ENCODE assay signal across 8 mouse cellular contexts in genomic region chr12:76307964-76308363, GRCm38 (mm10). TPM values are rescaled to one million over a fixed set of nuclear protein-coding genes. Genes with fewer than 3 reads are reported as not detected.
A peak's percentile ranks its signal among the peaks of the same experiment; 100 is the strongest.
DNase-seq lines count a peak whose midpoint lies in the region; ATAC-seq and TF ChIP-seq lines count a peak whose summit lies in the region.

No protein-coding gene starts in this region.

- no peak for ATAC-seq in liver, postnatal 0 days
- ATAC-seq in activated CD4-positive, CD25-positive, alpha-beta regulatory T cell, adult 4 months: peak; percentile 95
- peak; percentile 46; the same call in 1 of the 2 replicates for ATAC-seq in limb, embryonic 13.5 days (ENCODE audit: low FRiP score, low read depth)
- ATAC-seq in forebrain, postnatal 0 days: no peak

- TF ChIP-seq CTCF in liver, postnatal 0 days (IDR thresholded peaks at IDR 0.05; ENCODE audit: low read depth): no peak
- TF ChIP-seq CTCF in forebrain, postnatal 0 days (IDR thresholded peaks at IDR 0.05; ENCODE audit: low read depth): no peak

- no peak overlapping the region for H3K4me3 ChIP-seq in liver, postnatal 0 days (ENCODE audit: low read depth, low read length)
- H3K4me3 ChIP-seq in heart, embryonic 10.5 days: no peak overlapping the region
- H3K4me3 ChIP-seq in limb, embryonic 13.5 days: no peak overlapping the region
- no peak overlapping the region for H3K4me3 ChIP-seq in forebrain, postnatal 0 days (ENCODE audit: low read depth, low read length)

- no peak for TF ChIP-seq EP300 in liver, postnatal 0 days (IDR thresholded peaks at IDR 0.05; ENCODE audit: low read depth)

- H3K4me2 ChIP-seq in liver, postnatal 0 days (ENCODE audit: low read depth, low read length): no peak overlapping the region
- no peak overlapping the region for H3K4me2 ChIP-seq in limb, embryonic 13.5 days (replicated peaks)
- H3K4me2 ChIP-seq in forebrain, postnatal 0 days (ENCODE audit: low read depth): no peak overlapping the region

- H3K27ac ChIP-seq in liver, postnatal 0 days (ENCODE audit: low read depth): no peak overlapping the region
- peak overlapping the region; percentile 87 for H3K27ac ChIP-seq in heart, embryonic 10.5 days
- H3K27ac ChIP-seq in limb, embryonic 13.5 days: peak overlapping the region; percentile 28; the same call in 1 of the 2 replicates
- no peak overlapping the region for H3K27ac ChIP-seq in forebrain, postnatal 0 days (ENCODE audit: low read depth, low read length)

- no peaks in the 10 kb centered on the region for H3K27me3 ChIP-seq in liver, postnatal 0 days (ENCODE audit: insufficient read depth, low read length)
- no peaks in the 10 kb centered on the region for H3K27me3 ChIP-seq in heart, embryonic 10.5 days (ENCODE audit: insufficient read depth, poor library complexity, severe bottlenecking)
- H3K27me3 ChIP-seq in limb, embryonic 13.5 days: no peaks in the 10 kb centered on the region
- no peaks in the 10 kb centered on the region for H3K27me3 ChIP-seq in forebrain, postnatal 0 days (ENCODE audit: insufficient read depth, low read length)

- peaks cover 11% of the 10 kb centered on the region for H3K4me1 ChIP-seq in liver, postnatal 0 days (ENCODE audit: insufficient read depth)
- peaks cover 52% of the 10 kb centered on the region for H3K4me1 ChIP-seq in heart, embryonic 10.5 days
- peaks cover 18% of the 10 kb centered on the region for H3K4me1 ChIP-seq in limb, embryonic 13.5 days
- H3K4me1 ChIP-seq in forebrain, postnatal 0 days (ENCODE audit: insufficient read depth): peaks cover 3% of the 10 kb centered on the region; the same call in 1 of the 2 replicates

- no peaks in the 10 kb centered on the region for H3K9me3 ChIP-seq in liver, postnatal 0 days (ENCODE audit: low read length)
- H3K9me3 ChIP-seq in heart, embryonic 10.5 days: no peaks in the 10 kb centered on the region
- no peaks in the 10 kb centered on the region for H3K9me3 ChIP-seq in limb, embryonic 13.5 days
- H3K9me3 ChIP-seq in forebrain, postnatal 0 days (ENCODE audit: low read length): no peaks in the 10 kb centered on the region

- H3K9ac ChIP-seq in liver, postnatal 0 days (replicated peaks): no peak overlapping the region
- H3K9ac ChIP-seq in limb, embryonic 13.5 days: no peak overlapping the region
- no peak overlapping the region for H3K9ac ChIP-seq in forebrain, postnatal 0 days

- H3K36me3 ChIP-seq in liver, postnatal 0 days (replicated peaks; ENCODE audit: insufficient read depth, low read length): peaks cover 52% of the 10 kb centered on the region
- peaks cover 56% of the 10 kb centered on the region for H3K36me3 ChIP-seq in heart, embryonic 10.5 days
- H3K36me3 ChIP-seq in limb, embryonic 13.5 days: peaks cover 50% of the 10 kb centered on the region
- peaks cover 32% of the 10 kb centered on the region for H3K36me3 ChIP-seq in forebrain, postnatal 0 days (ENCODE audit: insufficient read depth)

- DNase-seq in liver: peak; percentile 19
- DNase-seq in liver, postnatal 0 days: no peak
- DNase-seq in heart, embryonic 10.5 days (ENCODE audit: low spot score): peak; percentile 80
- DNase-seq in telencephalon, adult 2 months (ENCODE audit: low read depth, low spot score): peak; percentile 86
- DNase-seq in forebrain, postnatal 0 days: no peak
- DNase-seq in layer of hippocampus, postnatal 14 days (ENCODE audit: low spot score in 2 of 2): no peak

- 64% methylated on average over 9 of the region's 9 CpGs for WGBS in liver, postnatal 0 days (ENCODE audit: insufficient replicate concordance)
- WGBS in heart, embryonic 10.5 days: 25% methylated on average over 9 of the region's 9 CpGs
- 40% methylated on average over 9 of the region's 9 CpGs for WGBS in limb, embryonic 13.5 days
- 66% methylated on average over 9 of the region's 9 CpGs for WGBS in forebrain, postnatal 0 days

RNA-seq across cellular contexts. Expression of gene Akap5, which starts 16.7 kb away (rescaled TPM):
- polyA plus RNA-seq in liver, postnatal 0 days (2015; fragmentation: Nextera tagmentation; extraction: Ambion mirVana): 0.20 and 0.22 TPM in 2 replicates
- polyA plus RNA-seq in activated CD4-positive, CD25-positive, alpha-beta regulatory T cell, adult 4 months (2017; shearing (Covaris generic)): 1 to 10 TPM; 1.3 to 2.2 TPM
- polyA plus RNA-seq in heart, embryonic 10.5 days (2016; fragmentation: Nextera tagmentation; extraction: Ambion mirVana): 9.5 and 12.3 TPM in 2 replicates
- polyA plus RNA-seq in limb, embryonic 13.5 days (2015; fragmentation: Nextera tagmentation; extraction: Ambion mirVana): 2.1 and 2.3 TPM in 2 replicates
- 18.9 and 24.7 TPM in 2 replicates for total RNA-seq in forebrain, postnatal 0 days (2014; rRNA removed)
- 5.3 and 11.0 TPM in 2 replicates for polyA plus RNA-seq in forebrain, postnatal 0 days (2015; fragmentation: Nextera tagmentation; extraction: Ambion mirVana)
- total RNA-seq in layer of hippocampus, postnatal 14 days (2021): 10 to 100 TPM; 57.5 to 60.4 TPM

RNA-seq across cellular contexts. Expression of gene Mthfd1, which starts 52.9 kb away (rescaled TPM):
- polyA plus RNA-seq in liver, postnatal 0 days (2015; fragmentation: Nextera tagmentation; extraction: Ambion mirVana): 62.6 and 63.0 TPM in 2 replicates
- polyA plus RNA-seq in activated CD4-positive, CD25-positive, alpha-beta regulatory T cell, adult 4 months (2017; shearing (Covaris generic)): 10 to 100 TPM; 24.4 to 35.0 TPM
- 65.1 and 80.8 TPM in 2 replicates for polyA plus RNA-seq in heart, embryonic 10.5 days (2016; fragmentation: Nextera tagmentation; extraction: Ambion mirVana)
- 63.7 and 74.6 TPM in 2 replicates for polyA plus RNA-seq in limb, embryonic 13.5 days (2015; fragmentation: Nextera tagmentation; extraction: Ambion mirVana)
- 22.8 and 26.2 TPM in 2 replicates for total RNA-seq in forebrain, postnatal 0 days (2014; rRNA removed)
- polyA plus RNA-seq in forebrain, postnatal 0 days (2015; fragmentation: Nextera tagmentation; extraction: Ambion mirVana): 19.1 and 25.2 TPM in 2 replicates
- 10 to 100 TPM; 41.8 to 44.0 TPM for total RNA-seq in layer of hippocampus, postnatal 14 days (2021)

Comparison
In these comparisons a context has a peak if more than half of its experiments do, and no peak if none do; other contexts are left out.
1. DNase-seq: peak in liver (single experiment), heart, embryonic 10.5 days (single experiment) and telencephalon, adult 2 months (single experiment); none in liver, postnatal 0 days (single experiment), forebrain, postnatal 0 days (single experiment) and layer of hippocampus, postnatal 14 days (0 of 2).
2. ATAC-seq: peak in activated CD4-positive, CD25-positive, alpha-beta regulatory T cell, adult 4 months (single experiment) and limb, embryonic 13.5 days (single experiment); none in liver, postnatal 0 days (single experiment) and forebrain, postnatal 0 days (single experiment).
3. H3K27ac ChIP-seq: peak in heart, embryonic 10.5 days (single experiment) and limb, embryonic 13.5 days (single experiment); none in liver, postnatal 0 days (single experiment) and forebrain, postnatal 0 days (single experiment).